29 mouse cellular contexts compared by ENCODE assay signal in genomic region chr11:99948175-99948574, GRCm38 (mm10). TPM values are rescaled to one million over a fixed set of nuclear protein-coding genes. Genes with fewer than 3 reads are reported as not detected.
A peak's percentile ranks its signal among the peaks of the same experiment; 100 is the strongest.
DNase-seq lines count a peak whose midpoint lies in the region; ATAC-seq and TF ChIP-seq lines count a peak whose summit lies in the region.
"Had no signal": no experiment of that assay in that cellular context is flagged by ENCODE, and none has a peak within 500 bp of the region (broad histone marks: within the 10 kb centered on the region; RNA-seq: fewer than 3 reads in every experiment).

Gene Krtap9-5 (plus strand): TSS chr11:99948475.

- WGBS in forebrain, embryonic 10.5 days: 91% methylated on average over 2 of the region's 2 CpGs
- WGBS in forebrain, embryonic 14.5 days: 89% methylated on average over 2 of the region's 2 CpGs
- WGBS in forebrain, embryonic 13.5 days: 94% methylated on average over 2 of the region's 2 CpGs
- 93% methylated on average over 2 of the region's 2 CpGs for WGBS in forebrain, embryonic 15.5 days
- WGBS in midbrain, embryonic 11.5 days: 91% methylated on average over 2 of the region's 2 CpGs
- 89% methylated on average over 2 of the region's 2 CpGs for WGBS in midbrain, embryonic 16.5 days

- peaks cover 4% of the 10 kb centered on the region; the same call in 1 of the 2 replicates for H3K9me3 ChIP-seq in forebrain, embryonic 10.5 days
- no peaks in the 10 kb centered on the region for H3K9me3 ChIP-seq in forebrain, embryonic 14.5 days (replicated peaks; ENCODE audit: control insufficient read depth, low read length)
- H3K9me3 ChIP-seq in forebrain, embryonic 13.5 days (replicated peaks): no peaks in the 10 kb centered on the region
- no peaks in the 10 kb centered on the region for H3K9me3 ChIP-seq in forebrain, embryonic 15.5 days
- H3K9me3 ChIP-seq in midbrain, embryonic 11.5 days (ENCODE audit: control insufficient read depth, low read length): no peaks in the 10 kb centered on the region
- H3K9me3 ChIP-seq in midbrain, embryonic 16.5 days (replicated peaks; ENCODE audit: control insufficient read depth, low read length, poor library complexity, severe bottlenecking): no peaks in the 10 kb centered on the region; the same call in 1 of the 2 replicates
- peaks cover 23% of the 10 kb centered on the region for H3K9me3 ChIP-seq in G1E (replicated peaks)
- H3K9me3 ChIP-seq: embryonic facial prominence, embryonic 13.5 days; embryonic facial prominence, embryonic 15.5 days had no signal

- ATAC-seq in forebrain, embryonic 14.5 days: no peak
- ATAC-seq in forebrain, embryonic 13.5 days: no peak
- no peak for ATAC-seq in forebrain, embryonic 15.5 days (replicated peaks)
- no peak for ATAC-seq in midbrain, embryonic 11.5 days (ENCODE audit: low FRiP score)
- no peak for ATAC-seq in midbrain, embryonic 16.5 days
- ATAC-seq in G1E (ENCODE audit: extremely low read depth, insufficient number of reproducible peaks, low FRiP score, poor library complexity, severe bottlenecking): no peak
- ATAC-seq: CD4-positive, CD25-positive, alpha-beta regulatory T cell, adult 4 months had no signal

- H3K36me3 ChIP-seq in forebrain, embryonic 10.5 days (replicated peaks): no peaks in the 10 kb centered on the region
- H3K36me3 ChIP-seq in forebrain, embryonic 14.5 days (ENCODE audit: control insufficient read depth, insufficient read depth, low read length): no peaks in the 10 kb centered on the region
- H3K36me3 ChIP-seq in forebrain, embryonic 13.5 days (ENCODE audit: poor library complexity, severe bottlenecking): no peaks in the 10 kb centered on the region
- no peaks in the 10 kb centered on the region for H3K36me3 ChIP-seq in forebrain, embryonic 15.5 days
- H3K36me3 ChIP-seq in midbrain, embryonic 11.5 days (ENCODE audit: control insufficient read depth, insufficient read depth, low read length): no peaks in the 10 kb centered on the region
- H3K36me3 ChIP-seq in midbrain, embryonic 16.5 days (ENCODE audit: control insufficient read depth, insufficient read depth, low read length): no peaks in the 10 kb centered on the region
- H3K36me3 ChIP-seq in G1E (replicated peaks): no peaks in the 10 kb centered on the region
- H3K36me3 ChIP-seq: embryonic facial prominence, embryonic 13.5 days; embryonic facial prominence, embryonic 15.5 days had no signal

- TF ChIP-seq CTCF in G1E (IDR thresholded peaks at IDR 0.05; ENCODE audit: low read depth, low read length): no peak

- no peaks in the 10 kb centered on the region for H3K27me3 ChIP-seq in forebrain, embryonic 10.5 days (ENCODE audit: poor library complexity, severe bottlenecking)
- no peaks in the 10 kb centered on the region for H3K27me3 ChIP-seq in forebrain, embryonic 14.5 days (replicated peaks; ENCODE audit: control insufficient read depth, insufficient read depth, low read length)
- H3K27me3 ChIP-seq in forebrain, embryonic 13.5 days: no peaks in the 10 kb centered on the region
- H3K27me3 ChIP-seq in forebrain, embryonic 15.5 days: no peaks in the 10 kb centered on the region
- H3K27me3 ChIP-seq in midbrain, embryonic 11.5 days (ENCODE audit: control insufficient read depth, insufficient read depth, low read length): no peaks in the 10 kb centered on the region
- no peaks in the 10 kb centered on the region for H3K27me3 ChIP-seq in midbrain, embryonic 16.5 days (ENCODE audit: control insufficient read depth, insufficient read depth, low read depth, low read length)
- no peaks in the 10 kb centered on the region; the same call in 1 of the 2 replicates for H3K27me3 ChIP-seq in G1E (ENCODE audit: insufficient read depth, low read length)
- H3K27me3 ChIP-seq: embryonic facial prominence, embryonic 13.5 days; embryonic facial prominence, embryonic 15.5 days had no signal

- peak within 1 kb of the TSS; percentile 41 for H3K27ac ChIP-seq in forebrain, embryonic 10.5 days
- H3K27ac ChIP-seq in forebrain, embryonic 14.5 days (ENCODE audit: low read depth, low read length): no peak within 1 kb of the TSS
- peak within 1 kb of the TSS; percentile 44; the same call in 1 of the 2 replicates for H3K27ac ChIP-seq in forebrain, embryonic 13.5 days
- no peak within 1 kb of the TSS for H3K27ac ChIP-seq in forebrain, embryonic 15.5 days (replicated peaks)
- peak within 1 kb of the TSS; percentile 51 for H3K27ac ChIP-seq in midbrain, embryonic 11.5 days (ENCODE audit: low read depth, low read length)
- H3K27ac ChIP-seq in midbrain, embryonic 16.5 days (ENCODE audit: low read length): no peak within 1 kb of the TSS
- H3K27ac ChIP-seq: embryonic facial prominence, embryonic 13.5 days; embryonic facial prominence, embryonic 15.5 days had no signal

- no peak within 1 kb of the TSS for H3K9ac ChIP-seq in forebrain, embryonic 14.5 days (ENCODE audit: low read length)
- no peak within 1 kb of the TSS for H3K9ac ChIP-seq in forebrain, embryonic 13.5 days
- H3K9ac ChIP-seq in forebrain, embryonic 15.5 days (replicated peaks): no peak within 1 kb of the TSS
- H3K9ac ChIP-seq in midbrain, embryonic 11.5 days (ENCODE audit: low read length): no peak within 1 kb of the TSS
- H3K9ac ChIP-seq in midbrain, embryonic 16.5 days (ENCODE audit: low read depth, low read length): no peak within 1 kb of the TSS
- H3K9ac ChIP-seq: embryonic facial prominence, embryonic 13.5 days; embryonic facial prominence, embryonic 15.5 days had no signal

- H3K4me2 ChIP-seq in forebrain, embryonic 14.5 days (ENCODE audit: low read length): no peak within 1 kb of the TSS
- no peak within 1 kb of the TSS for H3K4me2 ChIP-seq in forebrain, embryonic 13.5 days
- no peak within 1 kb of the TSS for H3K4me2 ChIP-seq in forebrain, embryonic 15.5 days (replicated peaks)
- H3K4me2 ChIP-seq in midbrain, embryonic 11.5 days: no peak within 1 kb of the TSS
- H3K4me2 ChIP-seq in midbrain, embryonic 16.5 days (ENCODE audit: low read length): no peak within 1 kb of the TSS
- H3K4me2 ChIP-seq: embryonic facial prominence, embryonic 13.5 days; embryonic facial prominence, embryonic 15.5 days had no signal

- no peak for DNase-seq in forebrain, embryonic 10.5 days (ENCODE audit: extremely low spot score, low spot score)
- DNase-seq in forebrain, embryonic 14.5 days (ENCODE audit: low spot score): no peak
- no peak for DNase-seq in midbrain, embryonic 11.5 days (ENCODE audit: low spot score, missing footprints)
- no peak for DNase-seq in G1E (ENCODE audit: low spot score)
- DNase-seq: adrenal gland, adult 2 months; adrenal gland, postnatal 10 days; adrenal gland, postnatal 25 days; B cell, adult 2 months; cerebellum, adult 11 months; cerebellum, adult 18-20 months; cerebellum, adult 8-10 months; cerebellum, adult 9-11 months; cerebellum, postnatal 36 days; embryo, embryonic 11 days had no signal

- no peak within 1 kb of the TSS for H3K4me3 ChIP-seq in forebrain, embryonic 10.5 days
- H3K4me3 ChIP-seq in forebrain, embryonic 14.5 days (ENCODE audit: low read depth, low read length): no peak within 1 kb of the TSS
- H3K4me3 ChIP-seq in forebrain, embryonic 13.5 days: no peak within 1 kb of the TSS
- no peak within 1 kb of the TSS for H3K4me3 ChIP-seq in forebrain, embryonic 15.5 days
- H3K4me3 ChIP-seq in midbrain, embryonic 11.5 days (ENCODE audit: low read depth, low read length): no peak within 1 kb of the TSS
- no peak within 1 kb of the TSS for H3K4me3 ChIP-seq in midbrain, embryonic 16.5 days (ENCODE audit: low read depth, low read length)
- 0 out of 2 replicates have a peak within 1 kb of the TSS, but pooled peaks have one; percentile 6 for H3K4me3 ChIP-seq in G1E (ENCODE audit: low read depth, low read length)
- H3K4me3 ChIP-seq: embryonic facial prominence, embryonic 13.5 days; embryonic facial prominence, embryonic 15.5 days; erythroblast, embryonic 14.5 days had no signal

- H3K4me1 ChIP-seq in forebrain, embryonic 10.5 days: peaks cover 12% of the 10 kb centered on the region
- H3K4me1 ChIP-seq in forebrain, embryonic 14.5 days (ENCODE audit: control insufficient read depth, insufficient read depth, low read length): no peaks in the 10 kb centered on the region
- H3K4me1 ChIP-seq in forebrain, embryonic 13.5 days: 0 out of 2 replicates have a peak, but pooled peaks cover 6% of the 10 kb centered on the region
- no peaks in the 10 kb centered on the region for H3K4me1 ChIP-seq in forebrain, embryonic 15.5 days
- H3K4me1 ChIP-seq in midbrain, embryonic 11.5 days (ENCODE audit: control insufficient read depth, insufficient read depth, low read length): no peaks in the 10 kb centered on the region
- no peaks in the 10 kb centered on the region for H3K4me1 ChIP-seq in midbrain, embryonic 16.5 days (ENCODE audit: control insufficient read depth, insufficient read depth, low read length)
- H3K4me1 ChIP-seq in G1E (ENCODE audit: insufficient read depth, low read depth, low read length): no peaks in the 10 kb centered on the region
- H3K4me1 ChIP-seq: embryonic facial prominence, embryonic 13.5 days; embryonic facial prominence, embryonic 15.5 days had no signal

RNA-seq across cellular contexts. Expression of gene Krtap9-5, which starts in this region (rescaled TPM):
- not detected in 2 replicates for polyA plus RNA-seq in forebrain, embryonic 10.5 days (2016; fragmentation: Nextera tagmentation; extraction: Ambion mirVana)
- polyA plus RNA-seq in forebrain, embryonic 14.5 days (2014; fragmentation: Nextera tagmentation; extraction: Ambion mirVana): not detected in 2 replicates
- not detected in 2 replicates for polyA plus RNA-seq in forebrain, embryonic 13.5 days (2015; fragmentation: Nextera tagmentation; extraction: Ambion mirVana)
- polyA plus RNA-seq in forebrain, embryonic 15.5 days (2015; fragmentation: Nextera tagmentation; extraction: Ambion mirVana): not detected in 2 replicates
- not detected in 2 replicates for polyA plus RNA-seq in midbrain, embryonic 11.5 days (2014; fragmentation: Nextera tagmentation; extraction: Ambion mirVana)
- polyA plus RNA-seq in midbrain, embryonic 16.5 days (2015; fragmentation: Nextera tagmentation; extraction: Ambion mirVana): not detected in 2 replicates
- not detected in 2 replicates for total RNA-seq in G1E (2014; fragmentation: Nextera tagmentation)
- not detected in 2 replicates for total RNA-seq in G1E (2017)
- polyA plus RNA-seq in G1E (2012): not detected in 2 replicates
- total RNA-seq: adrenal gland, adult 2 months; adrenal gland, postnatal 10 days; adrenal gland, postnatal 25 days; adrenal gland, postnatal 4 days; CH12.LX; common myeloid progenitor, adult 5-6 weeks; MEL had no signal
- polyA plus RNA-seq: adrenal gland, adult 2 months; brain, embryonic 14.5 days; CD4-positive, CD25-positive, alpha-beta regulatory T cell, adult 4 months; embryonic facial prominence, embryonic 11.5 days; embryonic facial prominence, embryonic 13.5 days; embryonic facial prominence, embryonic 15.5 days; erythroblast, embryonic 14.5 days; forebrain, embryonic 11.5 days; frontal cortex, adult 2 months had no signal

Comparison
In these comparisons a context has a peak if more than half of its experiments do, and no peak if none do; other contexts are left out.
1. H3K27ac ChIP-seq: peak in forebrain, embryonic 10.5 days (single experiment), forebrain, embryonic 13.5 days (single experiment) and midbrain, embryonic 11.5 days (single experiment); none in forebrain, embryonic 14.5 days (single experiment), forebrain, embryonic 15.5 days (single experiment) and midbrain, embryonic 16.5 days (single experiment).